Comparison of ENCODE assay signal across 10 mouse cellular contexts in genomic region chr15:82139196-82139595, GRCm38 (mm10). TPM values are rescaled to one million over a fixed set of nuclear protein-coding genes. Genes with fewer than 3 reads are reported as not detected.
DNase-seq lines count a peak whose midpoint lies in the region; ATAC-seq and TF ChIP-seq lines count a peak whose summit lies in the region.
"Had no signal": no experiment of that assay in that cellular context is flagged by ENCODE, and none has a peak within 500 bp of the region (broad histone marks: within the 10 kb centered on the region; RNA-seq: fewer than 3 reads in every experiment).

No protein-coding gene starts in this region.

- ATAC-seq in midbrain, embryonic 14.5 days (ENCODE audit: low FRiP score, low TSS enrichment): no peak
- no peak for ATAC-seq in midbrain, embryonic 13.5 days
- 0 out of 2 replicates have a peak, but pooled peaks have one; percentile 20 for ATAC-seq in neutrophil, adult 5-6 weeks (ENCODE audit: extremely low read depth, insufficient number of reproducible peaks, low FRiP score, poor library complexity, severe bottlenecking)

- H3K4me1 ChIP-seq in heart, adult 2 months (ENCODE audit: control insufficient read depth, insufficient read depth, low read length): no peaks in the 10 kb centered on the region; the same call in 1 of the 2 replicates
- H3K4me1 ChIP-seq in midbrain, embryonic 14.5 days (ENCODE audit: control insufficient read depth, insufficient read depth, low read length): no peaks in the 10 kb centered on the region
- peaks cover 7% of the 10 kb centered on the region for H3K4me1 ChIP-seq in midbrain, embryonic 13.5 days (replicated peaks)

- WGBS in heart, adult 2 months: 90% methylated on average over 8 of the region's 8 CpGs
- WGBS in midbrain, embryonic 14.5 days: 92% methylated on average over 8 of the region's 8 CpGs
- WGBS in midbrain, embryonic 13.5 days: 92% methylated on average over 8 of the region's 8 CpGs

- no peaks in the 10 kb centered on the region for H3K36me3 ChIP-seq in heart, adult 2 months (ENCODE audit: control insufficient read depth, insufficient read depth, low read length)
- H3K36me3 ChIP-seq in midbrain, embryonic 14.5 days (ENCODE audit: control insufficient read depth, insufficient read depth, low read length): peaks cover 13% of the 10 kb centered on the region
- H3K36me3 ChIP-seq in midbrain, embryonic 13.5 days: peaks cover 11% of the 10 kb centered on the region

- H3K27ac ChIP-seq in heart, adult 2 months: no peak overlapping the region
- H3K27ac ChIP-seq in midbrain, embryonic 14.5 days (replicated peaks; ENCODE audit: low read depth, low read length): no peak overlapping the region
- no peak overlapping the region for H3K27ac ChIP-seq in midbrain, embryonic 13.5 days
- H3K27ac ChIP-seq: embryonic facial prominence, embryonic 10.5 days; macrophage had no signal

- no peak overlapping the region for H3K9ac ChIP-seq in heart, adult 2 months (ENCODE audit: low read depth, low read length)
- H3K9ac ChIP-seq in midbrain, embryonic 14.5 days (replicated peaks; ENCODE audit: low read length): no peak overlapping the region
- H3K9ac ChIP-seq in midbrain, embryonic 13.5 days (replicated peaks): no peak overlapping the region

- TF ChIP-seq CTCF in heart, adult 2 months (IDR thresholded peaks at IDR 0.05): peak; percentile 63

- no peak for DNase-seq in heart, adult 2 months
- DNase-seq in heart, postnatal 14 days: no peak
- DNase-seq in midbrain, embryonic 14.5 days: peak; percentile 56
- DNase-seq in ZHBTc4 (ENCODE audit: low read depth, low spot score): peak; percentile 45
- DNase-seq in yolk sac, embryonic 10.5 days (ENCODE audit: low spot score): no peak
- DNase-seq in left cerebral cortex, adult 11 months (ENCODE audit: low spot score): no peak

- TF ChIP-seq EP300 in heart, adult 2 months (IDR thresholded peaks at IDR 0.05; ENCODE audit: insufficient read depth, low read depth, low read length): no peak

- H3K27me3 ChIP-seq in heart, adult 2 months (ENCODE audit: control insufficient read depth, insufficient read depth, low read length): no peaks in the 10 kb centered on the region
- H3K27me3 ChIP-seq in midbrain, embryonic 14.5 days (ENCODE audit: control insufficient read depth, insufficient read depth, low read length): no peaks in the 10 kb centered on the region
- no peaks in the 10 kb centered on the region for H3K27me3 ChIP-seq in midbrain, embryonic 13.5 days

- no peaks in the 10 kb centered on the region for H3K9me3 ChIP-seq in midbrain, embryonic 14.5 days (ENCODE audit: control insufficient read depth, low read length)
- H3K9me3 ChIP-seq in midbrain, embryonic 13.5 days: no peaks in the 10 kb centered on the region
- H3K9me3 ChIP-seq: embryonic facial prominence, embryonic 10.5 days had no signal

- intact Hi-C loops in heart, adult 2 months (cut with DNase I): no loop called here
- intact Hi-C loops in heart, postnatal 14 days (cut with DNase I): loop anchor here (2.0 kb wide), 1 partner anchor 26 kb away; no protein-coding TSS in a partner anchor

- TF ChIP-seq POLR2A in heart, adult 2 months (IDR thresholded peaks at IDR 0.05; ENCODE audit: insufficient read depth, low read depth, low read length): no peak

- H3K79me2 ChIP-seq in heart, adult 2 months (replicated peaks; ENCODE audit: control insufficient read depth, insufficient read depth, low read length): no peaks in the 10 kb centered on the region

- no peak overlapping the region for H3K4me2 ChIP-seq in midbrain, embryonic 14.5 days (ENCODE audit: low read length)
- H3K4me2 ChIP-seq in midbrain, embryonic 13.5 days (replicated peaks): no peak overlapping the region

- H3K4me3 ChIP-seq in heart, adult 2 months: no peak overlapping the region
- H3K4me3 ChIP-seq in midbrain, embryonic 14.5 days (replicated peaks; ENCODE audit: low read depth, low read length): no peak overlapping the region
- H3K4me3 ChIP-seq in midbrain, embryonic 13.5 days (replicated peaks): no peak overlapping the region
- H3K4me3 ChIP-seq: embryonic facial prominence, embryonic 10.5 days had no signal

RNA-seq across cellular contexts. Expression of gene Srebf2, which starts 7.8 kb away (rescaled TPM):
- total RNA-seq in heart, adult 2 months (2021): 10 to 100 TPM; 22.4 to 24.2 TPM
- 33.3 and 45.3 TPM in 2 replicates for polyA plus RNA-seq in heart, adult 2 months (2012; rRNA removed)
- 10 to 100 TPM; 18.7 to 22.6 TPM for total RNA-seq in heart, postnatal 14 days (2021)
- polyA plus RNA-seq in midbrain, embryonic 14.5 days (2014; fragmentation: Nextera tagmentation; extraction: Ambion mirVana): 132 and 158 TPM in 2 replicates
- polyA plus RNA-seq in midbrain, embryonic 13.5 days (2015; fragmentation: Nextera tagmentation; extraction: Ambion mirVana): 225 and 230 TPM in 2 replicates
- total RNA-seq in neutrophil, adult 5-6 weeks (2017): 71.5 and 74.5 TPM in 2 replicates

RNA-seq across cellular contexts. Expression of gene Ccdc134, which starts 11.5 kb away (rescaled TPM):
- total RNA-seq in heart, adult 2 months (2021): 1 to 10 TPM; 3.9 to 4.0 TPM
- 4.8 and 6.6 TPM in 2 replicates for polyA plus RNA-seq in heart, adult 2 months (2012; rRNA removed)
- 1 to 10 TPM; 4.8 to 5.8 TPM for total RNA-seq in heart, postnatal 14 days (2021)
- 10.0 and 11.0 TPM in 2 replicates for polyA plus RNA-seq in midbrain, embryonic 14.5 days (2014; fragmentation: Nextera tagmentation; extraction: Ambion mirVana)
- polyA plus RNA-seq in midbrain, embryonic 13.5 days (2015; fragmentation: Nextera tagmentation; extraction: Ambion mirVana): 12.0 and 14.0 TPM in 2 replicates
- total RNA-seq in neutrophil, adult 5-6 weeks (2017): 35.9 and 37.9 TPM in 2 replicates

Comparison
In these comparisons a context has a peak if more than half of its experiments do, and no peak if none do; other contexts are left out.
1. DNase-seq: peak in midbrain, embryonic 14.5 days (single experiment) and ZHBTc4 (single experiment); none in heart, adult 2 months (0 of 2), heart, postnatal 14 days (0 of 2), yolk sac, embryonic 10.5 days (single experiment) and left cerebral cortex, adult 11 months (single experiment).